Mouse (Mus musculus) retina, adult 2 months (tissue): ENCODE measurements at regions not wholly inside any gene's neighbourhood (a gene's known extent, or its start where the extent isn't known, plus 50 kb on each side); places are given as distances from the start of the nearest gene placed in this dataset.

Experiments used
- DNase-seq: peaks from one replicate; pipeline ENCODE4 v3.0.0-alpha.2; 2012; ENCODE audit warnings: low read depth, low spot score

- no peak for DNase-seq
Observed at GRCm38 (mm10) chr14:64594811-64595522, 490.9 kb downstream of the Prss52 start.

DNA sequence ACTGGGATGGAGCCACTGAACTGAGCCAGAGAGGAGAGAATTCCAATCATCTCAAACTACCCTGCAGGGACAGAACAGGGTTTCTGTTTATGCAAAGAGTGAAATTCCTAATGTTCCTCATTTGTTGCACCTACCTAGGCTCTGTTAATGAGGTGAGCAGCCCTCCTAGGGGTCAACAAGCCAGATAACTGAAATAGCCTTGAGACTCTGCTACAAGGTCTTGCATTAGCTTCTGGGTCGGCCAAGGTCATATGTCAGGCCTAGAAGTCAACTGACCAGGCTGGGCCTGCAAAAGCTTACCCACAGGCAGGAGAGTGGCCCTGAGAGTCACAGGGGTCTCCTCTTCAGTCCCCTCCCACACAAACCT is 491.4 kb downstream of the Prss52 start:
- no peak for DNase-seq

DNA sequence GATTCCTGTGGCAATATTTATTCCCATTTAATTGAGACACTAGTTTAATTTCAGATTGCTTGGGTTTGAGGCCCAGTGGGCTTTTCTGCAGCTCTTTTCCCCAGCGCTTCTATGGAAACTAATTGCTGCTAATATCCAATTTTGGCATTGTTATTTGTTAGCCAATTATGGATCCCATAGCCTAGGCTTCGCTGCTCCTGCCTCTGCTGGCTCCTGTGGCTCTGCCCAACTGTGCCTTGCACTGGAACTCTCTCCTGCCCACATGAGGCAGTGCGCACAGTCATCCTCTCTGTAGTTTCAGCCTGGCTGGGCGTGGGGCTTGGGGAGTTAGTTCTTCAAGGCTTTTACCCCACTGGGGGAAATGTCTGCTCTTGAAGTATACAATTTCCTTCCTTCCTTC is 491.8 kb downstream of the Prss52 start:
- no peak for DNase-seq

- no peak for DNase-seq
Observed at GRCm38 (mm10) chr14:64597218-64597617, 493.1 kb downstream of the Prss52 start.
